Mouse (Mus musculus) intestine, postnatal 0 days (tissue): ENCODE data around the gene Cd274. TPM values are rescaled to one million over a fixed set of nuclear protein-coding genes. Genes with fewer than 3 reads are reported as not detected.

Experiments used
- ATAC-seq: fragments of 200-750 bp; cut with Nextera tagmentation; 2 replicates; pipeline ENCODE4 v1.8.0; 2017; ENCODE audit warnings: mild to moderate bottlenecking, moderate TSS enrichment, moderate library complexity
- H3K27ac ChIP-seq: fragments of 300-500 bp; sonication (generic); 2 replicates; pipeline ENCODE4 v1.5.1; 2014; ENCODE audit warnings: mild to moderate bottlenecking, low read depth, low read length, moderate library complexity
- H3K27me3 ChIP-seq: fragments of 300-500 bp; sonication (generic); replicated peaks from 2 replicates; pipeline ENCODE4 v1.6.1; 2014; ENCODE audit warnings: low read length, mixed read lengths; ENCODE audit not compliant: control insufficient read depth, insufficient read depth
- H3K36me3 ChIP-seq: fragments of 300-500 bp; sonication (generic); 2 replicates; pipeline ENCODE4 v1.6.1; 2014; ENCODE audit warnings: mild to moderate bottlenecking, moderate library complexity; ENCODE audit not compliant: control insufficient read depth, insufficient read depth
- H3K4me1 ChIP-seq: fragments of 300-500 bp; sonication (generic); replicated peaks from 2 replicates; pipeline ENCODE4 v1.6.1; 2014; ENCODE audit warnings: antibody characterized with exemption, low read length, mixed read lengths; ENCODE audit not compliant: control insufficient read depth, insufficient read depth
- H3K4me2 ChIP-seq: fragments of 300-500 bp; sonication (generic); replicated peaks from 2 replicates; pipeline ENCODE4 v1.6.1; 2014; ENCODE audit warnings: low read depth, mild to moderate bottlenecking, moderate library complexity
- H3K4me3 ChIP-seq: fragments of 300-500 bp; sonication (generic); 2 replicates; pipeline ENCODE4 v1.5.1; 2014; ENCODE audit warnings: low read depth, low read length
- H3K9ac ChIP-seq: fragments of 300-500 bp; sonication (generic); 2 replicates; pipeline ENCODE4 v1.6.1; 2014; ENCODE audit warnings: mild to moderate bottlenecking, low read depth, low read length
- H3K9me3 ChIP-seq: fragments of 300-500 bp; sonication (generic); 2 replicates; pipeline ENCODE4 v1.6.1; 2016; ENCODE audit warnings: mixed run types; ENCODE audit not compliant: control insufficient read depth
- CTCF ChIP-seq: sonication (generic); IDR thresholded peaks from 2 replicates; pipeline ENCODE4 v1.5.1; 2016; ENCODE audit warnings: low read depth, mild to moderate bottlenecking, control low read depth, antibody characterized with exemption, moderate library complexity
- WGBS: fragments of 180-500 bp; shearing (Covaris S2); extraction: QIAGEN DNeasy Blood & Tissue Kit; methylation state at CpG from one replicate; pipeline ENCODE4 v1.1.7; 2014; 5-methylcytosine and 5-hydroxymethylcytosine counted together
- polyA plus RNA-seq: library from polyadenylated mRNA; unstranded; fragments of >200 nt; fragmentation: Nextera tagmentation; extraction: Ambion mirVana; gene quantifications from 2 replicates; pipeline ENCODE4 v1.2.1, GENCODE M21; 2015

Cd274 gene
- polyA plus RNA-seq, 1 experiment from 2014 or later = 0.30 TPM

- no peak for ATAC-seq
These were observed 29.1 kb downstream of the Cd274 start for GRCm38 (mm10) chr19:29396353-29396752.

GRCm38 (mm10) chr19:29399786-29400185 is 32.5 kb downstream of the Cd274 start:
- H3K27ac ChIP-seq = no peak overlapping the region
- WGBS = 77% methylated on average over 4 of the region's 4 CpGs
- no peak overlapping the region for H3K9ac ChIP-seq
- no peak overlapping the region for H3K4me3 ChIP-seq
- no peaks in the 10 kb centered on the region for H3K36me3 ChIP-seq
- TF ChIP-seq CTCF = no peak
- no peaks in the 10 kb centered on the region for H3K27me3 ChIP-seq
- no peak overlapping the region for H3K4me2 ChIP-seq
- no peak for ATAC-seq
- H3K4me1 ChIP-seq = no peaks in the 10 kb centered on the region
- H3K9me3 ChIP-seq = peaks cover 5% of the 10 kb centered on the region; the same call in 1 of the 2 replicates

More at GRCm38 (mm10) chr19:29396353-29396752, 29.1 kb downstream of the Cd274 start:
- Histone ChIP-seq H3K36me3 (no peaks in the 10 kb centered on the region), H3K4me2 (no peak overlapping the region), H3K4me3 (no peak overlapping the region), H3K9me3 (peaks cover 5% of the 10 kb centered on the region; the same call in 1 of the 2 replicates), H3K27me3 (no peaks in the 10 kb centered on the region), H3K9ac (no peak overlapping the region), H3K27ac (no peak overlapping the region), H3K4me1 (no peaks in the 10 kb centered on the region)
- WGBS = 10% methylated on average over 1 of the region's 1 CpGs
- no peak for TF ChIP-seq CTCF

- H3K27me3 ChIP-seq = no peaks in the 10 kb centered on the region
- ATAC-seq = no peak
- WGBS = 64% methylated on average over 3 of the region's 3 CpGs
These were observed 33.2 kb downstream of the Cd274 start for GRCm38 (mm10) chr19:29400466-29400865.

GRCm38 (mm10) chr19:29402621-29403020 is 35.4 kb downstream of the Cd274 start:
- peaks cover 5% of the 10 kb centered on the region; the same call in 1 of the 2 replicates for H3K9me3 ChIP-seq
- no peaks in the 10 kb centered on the region for H3K4me1 ChIP-seq
- H3K4me3 ChIP-seq = no peak overlapping the region
- H3K36me3 ChIP-seq = no peaks in the 10 kb centered on the region
- no peak overlapping the region for H3K27ac ChIP-seq
- no peak for TF ChIP-seq CTCF
- WGBS = 89% methylated on average over 4 of the region's 4 CpGs
- no peak for ATAC-seq
- no peak overlapping the region for H3K9ac ChIP-seq
- no peak overlapping the region for H3K4me2 ChIP-seq
- no peaks in the 10 kb centered on the region for H3K27me3 ChIP-seq

More at GRCm38 (mm10) chr19:29400466-29400865, 33.2 kb downstream of the Cd274 start:
- no peak overlapping the region for H3K27ac ChIP-seq
- TF ChIP-seq CTCF = no peak
- H3K4me3 ChIP-seq = no peak overlapping the region
- H3K36me3 ChIP-seq = no peaks in the 10 kb centered on the region
- H3K4me2 ChIP-seq = no peak overlapping the region
- peaks cover 5% of the 10 kb centered on the region; the same call in 1 of the 2 replicates for H3K9me3 ChIP-seq
- no peaks in the 10 kb centered on the region for H3K4me1 ChIP-seq
- H3K9ac ChIP-seq = no peak overlapping the region

- H3K4me1 ChIP-seq = no peaks in the 10 kb centered on the region
- no peak for TF ChIP-seq CTCF
- ATAC-seq = no peak
These were observed 36.0 kb downstream of the Cd274 start for GRCm38 (mm10) chr19:29403251-29403650.

GRCm38 (mm10) chr19:29405388-29405787 is 38.1 kb downstream of the Cd274 start:
- no peaks in the 10 kb centered on the region for H3K27me3 ChIP-seq
- no peaks in the 10 kb centered on the region for H3K4me1 ChIP-seq
- H3K9me3 ChIP-seq = no peaks in the 10 kb centered on the region
- no peak overlapping the region for H3K4me3 ChIP-seq
- no peak for TF ChIP-seq CTCF
- H3K36me3 ChIP-seq = no peaks in the 10 kb centered on the region
- H3K27ac ChIP-seq = no peak overlapping the region
- H3K4me2 ChIP-seq = no peak overlapping the region
- 58% methylated on average over 2 of the region's 2 CpGs for WGBS
- ATAC-seq = no peak
- no peak overlapping the region for H3K9ac ChIP-seq

More at GRCm38 (mm10) chr19:29403251-29403650, 36.0 kb downstream of the Cd274 start:
- 83% methylated on average over 4 of the region's 4 CpGs for WGBS
- Histone ChIP-seq H3K9me3 (peaks cover 1% of the 10 kb centered on the region; the same call in 1 of the 2 replicates), H3K36me3 (no peaks in the 10 kb centered on the region), H3K9ac (no peak overlapping the region), H3K4me3 (no peak overlapping the region), H3K27me3 (no peaks in the 10 kb centered on the region), H3K27ac (no peak overlapping the region), H3K4me2 (no peak overlapping the region)
